Mouse (Mus musculus) lung, adult 18-20 months (tissue): Measurements from ENCODE around the gene Elmo3.

Source experiments
- DNase-seq, 2 experiments: peaks; one replicate each; pipeline ENCODE4 v3.0.0; 2022; ENCODE audit warnings: mixed read lengths in 2 of 2

Elmo3 gene

DNA sequence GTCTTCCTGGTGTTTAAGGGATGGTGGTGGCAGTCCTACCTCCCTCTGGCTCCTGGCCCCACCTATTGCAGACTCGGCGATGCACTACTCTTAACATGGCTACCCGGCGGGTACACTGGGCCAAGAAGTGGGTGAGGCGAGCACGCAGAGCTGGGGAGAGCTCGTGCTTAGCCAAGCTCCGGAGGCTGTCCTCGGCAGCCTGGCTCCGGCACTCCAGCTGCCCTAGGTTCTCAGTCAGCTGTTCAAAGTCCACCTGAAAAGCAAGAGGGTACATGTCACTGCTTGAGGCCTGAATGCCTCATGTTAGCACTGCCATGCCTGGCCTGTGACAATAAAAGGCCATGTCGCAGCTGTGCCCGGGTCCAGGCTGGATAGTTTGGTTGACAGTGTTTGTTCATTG, 24.9 kb downstream of the Elmo3 start:
- peak in 1 of 2 experiments; percentile 2 for DNase-seq

DNA sequence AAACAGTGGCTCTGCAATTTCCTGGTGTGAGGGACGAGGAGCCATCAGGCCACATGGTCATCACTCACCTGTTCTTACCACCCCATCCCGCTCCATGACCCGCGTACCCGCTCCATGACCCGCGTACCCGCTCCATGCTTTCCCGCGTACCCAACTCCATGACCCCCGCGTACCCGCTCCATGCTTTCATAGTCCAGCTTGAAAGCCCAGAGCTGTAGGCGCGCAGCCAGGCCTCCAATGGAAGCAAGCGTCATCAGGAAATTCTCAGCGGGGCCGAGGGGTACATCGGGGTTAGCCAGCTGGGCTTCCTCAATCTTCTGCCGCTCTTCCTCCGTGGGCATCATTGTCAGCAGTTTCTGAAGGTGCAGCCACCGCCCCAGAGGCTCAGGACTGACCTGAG, 26.1 kb downstream of the Elmo3 start:
- DNase-seq, result no peak

DNA sequence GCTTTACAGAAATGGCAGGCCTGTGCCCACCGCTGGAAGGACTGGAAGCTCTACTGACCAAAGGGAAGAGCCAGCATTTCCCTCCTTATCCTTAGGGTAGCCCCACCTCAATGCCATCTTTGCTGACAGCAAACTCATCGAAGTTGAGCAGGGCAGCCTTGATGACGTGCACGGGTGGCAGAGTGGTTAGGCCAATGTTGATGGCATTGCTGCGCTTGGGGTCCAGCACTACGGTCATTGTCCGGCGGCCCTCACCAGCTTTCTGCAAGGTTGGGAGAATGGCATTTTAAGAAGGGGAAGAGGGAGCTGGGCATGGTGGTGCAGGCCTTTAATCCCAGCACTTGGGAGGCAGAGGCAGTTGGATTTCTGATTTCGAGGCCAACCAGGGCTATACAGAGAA, 26.5 kb downstream of the Elmo3 start:
- peak in 1 of 2 experiments; percentile 2 for DNase-seq

DNA sequence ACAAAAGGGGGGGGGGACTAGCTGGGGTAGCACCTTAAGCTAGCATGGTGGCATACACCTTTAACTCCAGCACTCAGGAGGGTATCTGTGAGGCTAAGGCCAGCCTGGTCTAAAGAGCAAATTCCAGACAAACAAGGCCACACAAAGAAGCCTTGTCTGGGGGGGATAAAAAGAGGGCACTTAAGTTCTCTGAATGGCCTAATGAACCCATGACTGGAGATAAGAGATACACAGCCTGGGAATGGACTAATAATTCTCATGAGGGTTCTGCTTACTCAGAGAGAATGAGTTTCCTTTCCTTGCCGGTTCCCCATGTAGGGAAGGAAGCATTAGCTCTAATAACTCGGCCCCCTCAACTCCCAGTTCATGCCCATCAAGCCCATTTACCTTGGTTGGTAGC, 27.1 kb downstream of the Elmo3 start:
- no peak for DNase-seq

DNA sequence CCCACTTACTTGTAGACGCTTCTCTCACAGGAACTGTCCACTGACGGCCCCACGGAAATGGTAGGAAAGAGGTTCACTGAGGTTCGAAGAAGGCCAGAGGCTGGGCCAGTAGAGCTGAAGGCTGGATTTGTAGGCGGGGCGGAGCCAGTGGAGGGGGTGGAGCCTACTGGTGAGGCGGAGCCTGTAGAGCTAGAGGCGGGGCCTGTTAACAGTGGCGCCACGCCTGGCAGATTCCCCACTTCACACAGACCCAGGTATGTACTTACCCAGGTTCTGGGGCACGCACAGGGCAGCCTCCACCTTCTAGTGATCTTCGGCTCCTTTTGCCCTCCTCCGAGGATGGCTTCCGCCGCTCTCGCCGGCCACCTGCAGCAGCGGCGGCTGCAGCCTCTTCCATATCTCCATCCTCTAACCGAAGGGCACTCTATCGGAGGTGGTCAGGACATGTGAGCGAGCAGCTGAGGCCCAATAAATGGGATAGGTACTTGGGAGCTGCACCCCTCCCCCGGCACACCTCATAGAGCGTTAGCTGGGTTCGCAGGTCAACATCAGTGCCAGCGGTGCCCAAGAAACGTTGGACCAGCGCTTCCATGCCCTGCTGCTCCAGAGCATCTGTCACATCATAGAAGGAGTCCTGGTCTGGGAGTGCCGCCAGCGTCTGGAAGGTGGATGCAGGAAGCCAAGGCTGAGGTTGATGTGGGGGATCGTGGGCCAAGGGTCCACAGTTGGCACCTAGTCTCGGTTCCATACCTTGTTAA, 31.2 kb downstream of the Elmo3 start:
- no peak for DNase-seq

DNA sequence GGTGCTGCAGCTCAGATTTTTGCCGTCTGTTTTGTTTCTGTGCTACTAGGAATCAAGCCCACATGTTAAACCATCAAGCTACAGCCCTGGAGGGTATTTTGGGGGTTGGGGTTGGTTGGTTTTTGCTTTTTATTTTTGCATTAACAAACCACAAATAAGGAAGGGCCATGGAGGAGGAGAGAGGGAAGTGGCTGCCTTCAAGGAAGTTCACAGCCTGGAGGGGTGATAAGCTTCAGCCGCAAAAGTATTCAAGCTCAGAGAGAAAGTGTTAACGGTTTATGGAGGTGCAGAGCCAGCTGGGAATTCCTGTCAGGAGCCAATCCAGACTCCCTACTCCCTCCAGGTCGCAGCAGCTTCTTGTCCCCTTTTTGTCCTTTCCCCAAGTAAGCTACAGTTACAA, 33.6 kb downstream of the Elmo3 start:
- peak in 1 of 2 experiments; percentile 2 for DNase-seq

DNA sequence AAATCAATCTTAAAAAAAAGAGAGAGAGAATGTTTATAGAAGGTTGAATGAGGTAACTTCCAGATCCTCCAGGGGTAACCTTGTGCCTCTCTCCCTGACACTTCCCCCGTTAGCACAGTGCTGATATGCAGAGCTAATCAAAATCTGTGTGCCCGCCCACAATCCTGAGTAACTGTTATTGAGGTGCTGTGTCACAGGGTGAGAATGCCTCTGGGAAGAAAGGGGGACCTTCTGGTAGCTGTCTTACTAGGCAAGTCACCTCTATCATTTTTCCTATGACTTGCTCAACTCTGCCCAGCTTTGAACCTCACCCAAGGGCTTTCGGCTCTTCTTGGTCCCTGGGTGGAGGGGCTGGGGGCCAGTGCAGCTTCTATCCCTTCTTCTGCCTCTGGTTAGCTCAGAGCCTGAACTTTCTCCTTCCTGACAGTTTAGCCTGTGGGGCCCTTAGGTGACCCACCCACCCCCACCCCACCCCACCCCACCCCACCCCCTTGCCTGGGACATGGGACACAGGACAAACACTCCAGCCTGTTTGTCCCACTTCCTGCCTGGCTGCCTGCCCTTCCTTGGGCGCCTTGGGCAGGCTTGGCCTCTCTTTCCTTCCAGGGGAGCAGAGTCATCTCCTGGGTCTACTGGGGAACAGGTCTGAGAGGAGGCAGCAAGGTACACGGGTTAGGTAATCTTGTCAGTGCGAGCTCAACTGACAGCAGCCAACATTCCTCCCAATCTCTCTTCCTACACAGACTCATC, 34.7 kb downstream of the Elmo3 start:
- peak; percentile 87 to 94 for DNase-seq

DNA sequence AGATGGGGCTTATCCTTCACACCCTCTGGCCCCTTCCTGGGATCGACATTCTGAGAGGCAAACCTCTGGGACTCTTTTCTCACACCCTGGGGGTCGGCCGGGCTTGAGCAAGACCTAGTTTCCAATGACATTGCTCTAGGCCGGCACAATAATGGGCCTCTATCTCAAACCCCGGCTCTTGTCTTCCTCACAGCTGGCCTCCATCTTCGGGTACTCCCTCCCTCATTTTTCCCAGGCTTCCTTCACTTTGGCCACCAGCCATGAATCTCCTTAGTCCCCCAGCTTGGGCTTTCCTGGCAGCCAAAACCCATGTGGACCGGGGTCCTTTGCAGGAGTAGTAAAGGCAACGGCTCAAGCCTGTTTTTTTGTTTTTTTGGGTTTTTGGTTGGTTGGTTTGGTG, 36.0 kb downstream of the Elmo3 start:
- peak; percentile 71 to 80 for DNase-seq

DNA sequence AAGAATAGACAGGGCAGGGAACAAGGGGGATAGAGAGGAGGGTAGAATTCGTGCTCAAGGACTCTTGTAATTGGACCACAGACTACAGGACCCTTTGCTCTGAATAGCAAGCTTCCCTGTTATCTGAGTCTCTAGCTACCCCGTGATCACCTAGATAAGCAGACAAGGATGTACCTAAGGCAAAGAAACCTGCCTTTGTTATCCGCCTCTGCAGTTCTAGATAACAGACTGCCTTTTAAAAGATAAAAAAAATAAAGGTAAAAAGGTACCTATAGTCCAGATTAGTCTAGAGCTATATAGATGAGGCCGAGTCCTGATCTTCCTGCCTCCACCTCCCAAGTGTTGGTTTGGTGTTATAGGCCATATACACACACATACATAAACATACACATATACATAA, 37.4 kb downstream of the Elmo3 start:
- DNase-seq, result no peak

DNA sequence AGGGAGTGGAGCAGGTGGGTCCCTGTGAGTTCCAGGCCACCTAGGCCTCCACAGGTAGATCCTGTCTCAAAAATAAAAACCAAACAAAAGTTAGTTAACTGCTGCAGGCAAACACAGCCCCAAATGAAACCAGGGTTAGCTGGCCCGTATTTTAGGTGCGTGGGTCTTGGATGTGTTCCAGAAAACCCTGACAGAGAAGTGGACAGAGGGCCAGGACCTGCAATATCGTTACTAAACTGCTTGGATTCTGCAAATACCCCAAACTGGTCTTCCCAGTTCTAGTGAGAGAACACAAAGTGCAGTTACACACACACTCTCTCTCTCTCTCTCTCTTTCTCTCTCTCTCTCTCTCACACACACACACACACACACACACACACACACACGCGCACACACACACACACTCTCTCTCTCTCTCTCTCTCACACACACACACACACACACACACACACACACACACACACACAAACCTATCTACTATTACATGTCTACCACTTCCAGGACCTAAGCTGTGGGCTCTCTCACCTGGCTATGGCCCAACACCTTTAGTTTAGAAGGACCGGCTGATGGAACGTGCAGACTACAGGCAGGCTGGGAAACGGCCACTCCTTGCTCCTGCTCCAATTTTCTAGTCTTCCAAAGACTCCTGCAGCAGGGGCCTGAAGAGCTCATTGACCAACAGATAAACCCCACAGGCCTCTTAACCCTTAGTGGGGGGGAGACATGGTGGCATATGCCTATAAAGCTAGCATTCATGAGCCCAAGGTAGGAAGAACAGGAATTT, 38.6 kb downstream of the Elmo3 start:
- peak; percentile 48 to 76 for DNase-seq

DNA sequence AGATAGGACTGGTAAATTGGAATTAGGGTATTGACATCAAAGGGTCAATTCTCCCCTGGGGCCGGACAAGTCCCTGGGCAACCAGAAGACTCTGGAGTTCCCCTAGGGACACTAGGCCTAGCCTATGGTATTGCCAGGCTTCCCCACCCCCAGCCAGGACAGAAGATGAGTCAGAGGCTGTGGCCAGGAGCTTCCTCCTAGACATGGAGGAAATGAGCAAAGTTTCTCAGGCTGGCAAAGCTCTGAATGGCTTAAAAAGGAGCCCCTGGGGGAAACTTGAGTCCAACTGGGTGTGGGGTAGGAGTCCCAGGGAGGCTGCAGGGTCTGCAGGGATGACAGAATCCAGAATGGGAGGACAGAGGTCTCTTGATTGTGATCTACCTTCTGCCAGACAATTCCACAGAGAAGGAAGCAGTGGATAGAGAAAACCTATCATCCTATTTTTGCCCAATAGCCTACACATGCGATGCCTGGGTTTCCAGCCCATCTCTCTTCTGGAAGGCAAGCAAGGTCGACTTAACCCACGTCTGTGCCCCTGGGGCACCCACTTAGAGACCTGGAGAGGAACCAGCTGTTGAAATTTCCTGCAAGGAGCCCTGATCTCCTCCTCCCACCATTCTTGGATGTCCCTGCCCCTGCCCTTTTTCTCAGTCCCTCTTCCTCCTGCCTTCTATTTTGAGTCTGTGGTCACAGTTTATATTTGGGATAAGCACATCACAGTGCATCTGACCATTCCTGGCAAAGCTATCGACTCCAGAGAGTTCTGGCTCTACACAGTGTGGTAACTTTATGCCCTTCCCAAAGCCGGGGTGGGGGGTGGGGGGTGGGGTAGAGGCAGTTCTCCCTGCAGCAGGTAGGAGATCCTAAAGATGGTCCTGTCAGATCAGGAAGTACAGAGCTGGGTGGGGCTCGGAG, 39.9 kb downstream of the Elmo3 start:
- peak; percentile 69 to 74 for DNase-seq

DNA sequence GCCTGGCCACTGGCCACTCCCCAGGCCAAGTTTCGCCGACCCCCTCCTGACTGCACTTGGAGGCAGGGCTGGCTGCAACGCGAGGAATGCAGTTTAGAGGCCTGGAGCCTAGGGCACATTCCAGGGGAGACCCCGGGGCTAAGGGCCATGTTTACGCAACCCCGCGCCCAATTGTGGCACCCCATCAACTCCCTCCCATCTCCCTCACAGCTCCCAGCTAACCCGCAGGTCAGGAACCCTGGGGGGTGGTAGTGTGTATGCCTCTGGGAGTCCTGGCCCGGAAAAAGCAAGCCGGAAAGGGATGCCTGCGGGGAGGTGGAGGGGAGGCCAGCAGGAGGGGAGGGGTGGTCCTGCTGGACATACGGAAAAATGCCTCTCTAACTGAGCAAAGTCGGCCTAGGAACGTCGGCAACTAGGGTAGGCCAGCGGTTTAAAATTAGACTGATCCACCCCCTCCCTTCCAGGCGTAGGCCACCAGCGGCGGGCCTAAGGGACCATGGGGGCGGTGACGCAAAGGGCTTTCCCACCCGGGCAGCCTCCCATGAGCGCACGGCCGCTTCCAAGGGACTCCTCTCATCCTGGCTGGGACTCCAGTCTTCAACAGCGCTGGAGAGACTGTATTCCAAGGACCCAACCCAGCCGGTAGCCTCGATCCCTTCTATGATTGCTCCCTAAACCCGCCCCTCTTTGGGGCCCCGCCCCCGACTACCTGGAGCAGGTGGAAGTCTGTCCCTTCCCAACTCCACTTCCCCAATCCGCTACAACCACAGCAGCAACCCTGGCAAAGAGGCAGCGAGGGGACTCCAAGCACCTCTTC, 41.4 kb downstream of the Elmo3 start:
- DNase-seq, result peak; percentile 87 to 91

DNA sequence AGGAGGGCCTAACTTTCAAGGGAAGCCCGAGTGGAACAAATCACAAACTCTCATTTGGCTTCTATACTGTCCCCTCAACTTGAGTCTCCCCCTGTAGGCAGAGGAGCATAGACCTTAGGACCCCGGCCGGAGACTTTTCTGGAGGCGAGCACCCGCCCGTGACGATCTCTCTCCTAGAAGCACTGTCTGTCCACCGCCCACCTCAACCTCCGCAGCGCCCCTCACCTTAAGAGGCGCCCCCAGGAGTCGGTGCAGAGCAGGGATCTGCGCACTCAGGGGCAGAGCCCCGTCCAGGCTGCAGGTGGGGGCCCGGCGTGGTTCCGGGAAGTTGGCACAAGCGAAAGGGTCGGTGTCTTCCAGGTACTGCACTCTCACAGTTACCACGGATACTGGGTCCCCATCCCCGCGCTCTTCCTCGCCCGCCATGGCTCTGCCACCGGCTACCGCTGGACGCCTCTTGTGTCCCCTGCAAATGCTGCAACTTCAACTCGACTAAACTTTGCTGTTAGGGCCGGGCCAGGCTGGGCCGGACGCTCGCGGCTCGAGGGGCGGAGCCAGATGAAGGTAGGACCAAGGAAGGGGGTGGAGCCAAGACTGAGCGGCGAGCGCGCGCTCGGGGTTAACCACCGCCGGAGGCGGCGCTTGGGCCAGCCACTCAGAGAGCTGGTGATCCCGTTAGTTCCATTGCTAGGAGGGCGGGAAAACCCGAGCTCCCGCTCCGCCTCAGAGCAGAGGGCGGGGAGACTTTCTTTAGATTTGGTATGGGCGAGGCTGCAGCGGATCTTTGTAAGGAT, 42.2 kb downstream of the Elmo3 start, which contains the start of gene Fhod1:
Gene Fhod1, minus strand, starts transcription at position 526 of the 794 bp plus-strand sequence.
- peak; percentile 97 to 98 for DNase-seq

DNA sequence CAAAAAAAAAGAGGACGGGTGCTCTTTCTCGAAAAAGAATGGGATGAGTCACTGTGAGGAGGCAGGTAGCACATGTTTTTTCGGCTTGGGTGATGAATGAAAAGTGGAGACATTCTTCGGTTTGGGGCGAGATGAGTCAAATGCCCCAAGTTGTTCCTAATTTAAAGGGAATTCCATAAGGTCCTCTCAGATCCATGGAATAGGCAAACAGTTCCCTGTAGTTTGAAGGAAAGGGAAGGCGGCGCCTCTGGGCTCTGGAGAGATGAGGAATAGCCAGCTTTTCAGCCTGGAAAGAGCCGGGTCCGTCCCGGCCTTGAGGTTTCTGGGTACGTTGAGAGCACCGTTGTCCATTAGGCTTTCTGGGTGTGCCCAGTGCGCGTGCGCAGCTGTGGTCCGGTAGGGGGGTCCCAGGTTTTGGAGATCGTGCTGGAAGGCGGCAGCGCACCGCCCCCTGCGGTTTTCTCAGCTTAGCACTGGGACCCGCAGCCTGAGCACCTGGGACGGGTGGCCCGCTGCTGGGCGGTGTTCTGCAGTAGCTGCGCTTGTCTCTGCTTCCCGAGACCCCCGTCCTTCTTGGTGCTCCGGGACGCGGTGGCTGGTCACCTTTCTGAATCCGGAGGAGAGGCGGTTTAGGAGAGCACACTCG, 43.2 kb downstream of the Elmo3 start, which contains the start of gene Slc9a5:
Gene Slc9a5, plus strand, starts transcription at position 394 of the 646 bp plus-strand sequence.
- peak; percentile 51 to 54 for DNase-seq

DNA sequence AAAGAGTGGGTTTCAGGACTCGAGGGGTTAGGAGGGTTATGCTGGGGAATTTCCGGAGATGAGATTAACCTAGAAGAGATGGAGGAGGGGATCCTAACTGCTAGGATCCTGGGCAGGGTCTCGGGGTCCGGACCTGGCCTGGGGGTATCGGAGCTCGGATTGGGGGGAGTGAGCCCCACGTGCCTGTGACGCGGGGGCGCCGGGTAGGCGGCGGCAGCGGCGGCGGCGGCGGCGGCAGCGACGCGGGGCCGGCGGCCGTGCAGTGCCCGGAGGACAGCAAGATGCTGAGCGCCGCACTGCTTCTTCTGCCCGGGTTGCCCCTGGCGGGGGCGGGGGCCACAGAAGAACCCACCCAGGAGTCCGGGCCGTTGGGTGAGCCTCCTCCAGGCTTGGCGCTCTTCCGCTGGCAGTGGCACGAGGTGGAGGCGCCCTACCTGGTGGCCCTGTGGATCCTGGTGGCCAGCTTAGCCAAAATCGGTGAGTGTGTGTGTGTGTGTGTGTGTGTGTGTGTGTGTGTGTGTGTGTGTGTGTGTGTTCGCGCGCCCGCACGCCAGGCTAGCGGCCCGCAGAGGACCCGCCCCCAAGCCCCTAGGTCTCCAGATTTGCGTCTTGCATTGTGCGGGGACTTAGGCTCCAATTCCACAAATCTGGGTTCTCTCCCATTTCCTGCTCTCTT, 43.8 kb downstream of the Elmo3 start:
- no peak for DNase-seq

DNA sequence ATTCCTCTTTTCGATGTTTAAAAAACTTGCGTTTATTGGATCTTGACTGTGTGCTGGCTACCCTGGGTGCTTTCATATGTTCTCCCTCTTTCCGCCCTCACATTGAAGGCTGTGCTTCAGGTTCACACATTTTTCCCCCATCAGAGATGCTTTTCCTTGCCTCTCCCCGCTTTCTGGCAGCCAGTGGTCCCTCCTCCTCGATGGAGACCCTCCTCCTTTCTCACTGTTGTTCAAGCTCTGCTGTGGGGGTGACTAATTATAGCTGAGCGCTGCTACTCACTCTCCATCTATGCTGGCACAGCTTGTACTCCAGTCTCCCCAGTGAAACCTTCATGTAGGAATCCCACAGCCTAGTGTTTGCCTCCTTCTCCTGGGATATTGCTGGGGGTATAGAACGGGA, 44.8 kb downstream of the Elmo3 start:
- no peak for DNase-seq

DNA sequence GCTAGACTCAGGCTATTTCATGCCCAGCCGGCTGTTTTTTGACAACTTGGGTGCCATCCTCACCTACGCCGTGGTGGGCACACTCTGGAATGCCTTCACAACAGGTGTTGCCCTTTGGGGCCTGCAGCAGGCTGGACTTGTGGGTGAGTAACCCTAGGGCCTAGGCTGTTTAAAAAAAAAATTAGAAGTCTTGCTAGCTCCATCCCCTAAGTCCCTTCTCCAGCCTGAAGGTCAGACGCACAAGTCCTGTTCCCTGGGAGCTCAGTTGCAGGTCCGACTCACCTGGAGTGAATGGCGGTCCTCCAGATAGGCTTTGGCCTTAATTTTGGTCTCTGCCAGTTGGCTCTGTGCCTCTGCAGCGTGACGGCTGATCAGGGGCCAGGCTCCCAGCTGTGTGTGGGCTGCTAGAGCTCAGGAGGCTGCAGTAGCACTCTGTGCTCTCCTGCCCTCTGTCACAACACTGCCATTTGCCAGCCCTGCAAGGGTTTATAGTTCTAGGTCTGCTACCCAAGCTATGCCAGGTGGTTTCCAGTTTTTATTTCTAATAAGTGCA, 48.3 kb downstream of the Elmo3 start:
- no peak for DNase-seq

DNA sequence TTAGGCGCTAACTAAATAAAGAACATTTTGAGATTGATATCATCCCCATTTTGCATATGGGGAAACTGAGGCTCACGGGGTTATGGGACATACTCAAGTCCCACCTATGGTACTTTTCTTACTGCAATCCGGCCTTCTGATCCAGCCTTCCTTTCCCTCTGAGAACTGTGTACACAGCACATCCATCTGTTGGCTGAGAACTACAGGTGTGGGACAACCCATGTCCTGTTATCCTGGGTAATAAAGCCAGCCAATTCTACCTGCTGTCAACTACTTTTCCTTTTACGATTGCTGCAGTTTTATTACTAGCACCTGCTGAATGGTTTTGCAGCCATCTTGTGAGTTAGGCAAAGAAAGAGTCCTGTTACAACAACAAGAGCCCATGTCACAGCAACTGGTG, 49.1 kb downstream of the Elmo3 start:
- DNase-seq, result no peak
